Mouse (Mus musculus): ENCODE measurements around the gene Arrdc1.

DNA sequence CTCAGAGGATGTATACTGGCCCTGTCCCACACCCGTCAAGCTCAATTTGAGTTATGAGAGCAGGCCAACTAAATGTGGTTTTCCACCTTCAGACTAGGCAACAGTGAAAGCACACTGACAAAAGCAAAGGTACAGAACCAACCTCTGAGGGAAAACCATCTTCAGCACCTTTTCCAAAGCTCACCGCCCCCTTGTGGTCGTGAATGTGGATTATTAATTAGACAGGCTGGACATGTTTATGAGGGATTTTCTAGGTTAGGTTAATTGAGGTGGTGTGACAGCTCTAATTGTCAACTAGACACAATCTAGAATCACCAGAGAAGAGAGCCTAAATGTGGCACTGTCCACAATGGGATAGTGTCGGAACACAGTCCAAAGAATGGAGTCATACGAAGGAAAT is 46.2 kb downstream of the Arrdc1 start:
- no peak for TF ChIP-seq CTCF (IDR thresholded peaks at IDR 0.05; ENCODE audit: extremely low read depth, insufficient read depth, insufficient read length, insufficient replicate concordance)
- TF ChIP-seq POLR2A (IDR thresholded peaks at IDR 0.05; ENCODE audit: low read depth, low read length), result no peak
